Mouse (Mus musculus) liver, embryonic 13.5 days (tissue): ENCODE data around the gene Hivep3. TPM values are rescaled to one million over a fixed set of nuclear protein-coding genes. Genes with fewer than 3 reads are reported as not detected.

Experiments used
- ATAC-seq: fragments of 200-750 bp; cut with Nextera tagmentation; 2 replicates; pipeline ENCODE4 v1.8.0; 2017; ENCODE audit warnings: low read depth, mild to moderate bottlenecking, moderate number of reproducible peaks, moderate library complexity
- DNase-seq: peaks from one replicate; pipeline ENCODE4 v3.0.0; 2022
- H3K27ac ChIP-seq: fragments of 300-500 bp; sonication (generic); 2 replicates; pipeline ENCODE4 v1.5.1; 2015; ENCODE audit warnings: moderate library complexity, mild to moderate bottlenecking, inconsistent platforms
- H3K27me3 ChIP-seq: fragments of 300-500 bp; sonication (generic); 2 replicates; pipeline ENCODE4 v1.6.1; 2015; ENCODE audit warnings: mild to moderate bottlenecking, inconsistent platforms
- H3K36me3 ChIP-seq: fragments of 300-500 bp; sonication (generic); 2 replicates; pipeline ENCODE4 v1.6.1; 2015; ENCODE audit warnings: mild to moderate bottlenecking, inconsistent platforms
- H3K4me1 ChIP-seq: fragments of 300-500 bp; sonication (generic); replicated peaks from 2 replicates; pipeline ENCODE4 v1.6.1; 2015; ENCODE audit warnings: inconsistent platforms
- H3K4me2 ChIP-seq: fragments of 300-500 bp; sonication (generic); 2 replicates; pipeline ENCODE4 v1.6.1; 2015; ENCODE audit warnings: inconsistent platforms, mild to moderate bottlenecking, moderate library complexity
- H3K4me3 ChIP-seq: fragments of 300-500 bp; sonication (generic); replicated peaks from 2 replicates; pipeline ENCODE4 v1.5.1; 2015; ENCODE audit warnings: mild to moderate bottlenecking, inconsistent platforms
- H3K9ac ChIP-seq: fragments of 300-500 bp; sonication (generic); 2 replicates; pipeline ENCODE4 v1.6.1; 2015; ENCODE audit warnings: mild to moderate bottlenecking, inconsistent platforms
- H3K9me3 ChIP-seq: fragments of 300-500 bp; sonication (generic); replicated peaks from 2 replicates; pipeline ENCODE4 v1.6.1; 2016; ENCODE audit warnings: inconsistent platforms
- WGBS: fragments of 180-500 bp; shearing (Covaris S2); methylation state at CpG from one replicate; pipeline ENCODE4 v1.1.7; 2015; ENCODE audit not compliant: insufficient replicate concordance; 5-methylcytosine and 5-hydroxymethylcytosine counted together
- polyA plus RNA-seq: library from polyadenylated mRNA; unstranded; fragments of >200 nt; fragmentation: Nextera tagmentation; extraction: Ambion mirVana; gene quantifications from 2 replicates; pipeline ENCODE4 v1.2.1, GENCODE M21; 2015

Gene Hivep3
- polyA plus RNA-seq, 1 experiment from 2014 or later, result 2.1 TPM

DNA sequence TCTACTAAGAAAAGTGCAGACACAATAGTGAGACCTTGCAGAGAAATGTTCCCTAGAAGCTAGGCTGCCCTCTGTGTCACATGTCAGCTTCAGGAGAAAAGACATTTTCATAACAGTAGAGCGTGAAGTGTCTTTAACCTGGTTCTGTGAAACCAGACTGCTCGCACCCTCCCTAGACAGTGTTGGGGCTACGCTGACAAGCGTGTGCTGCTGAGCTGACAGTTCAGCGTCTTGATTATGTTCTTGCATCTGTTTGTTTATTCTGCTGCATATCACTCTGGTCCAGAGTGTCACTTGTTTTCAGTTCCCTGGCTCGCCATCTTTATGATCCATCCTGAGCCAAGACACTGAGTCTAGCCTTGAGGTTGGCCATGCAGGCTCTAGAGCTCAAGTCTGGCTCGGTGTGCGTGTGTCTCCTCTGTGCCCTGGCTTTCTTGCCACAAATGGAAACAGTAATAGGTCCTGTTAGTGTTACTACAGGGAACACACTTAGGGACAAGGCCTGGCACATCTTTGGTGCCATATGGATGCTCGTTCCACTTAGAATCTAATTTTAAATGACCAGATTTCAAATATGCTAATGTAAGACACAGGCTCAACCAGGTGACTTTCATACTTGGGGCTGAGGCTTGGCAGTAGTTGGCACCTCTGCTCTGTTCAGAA, 28.0 kb downstream of the Hivep3 start:
- no peaks in the 10 kb centered on the region for H3K36me3 ChIP-seq
- WGBS, result 69% methylated on average over 9 of the region's 9 CpGs

DNA sequence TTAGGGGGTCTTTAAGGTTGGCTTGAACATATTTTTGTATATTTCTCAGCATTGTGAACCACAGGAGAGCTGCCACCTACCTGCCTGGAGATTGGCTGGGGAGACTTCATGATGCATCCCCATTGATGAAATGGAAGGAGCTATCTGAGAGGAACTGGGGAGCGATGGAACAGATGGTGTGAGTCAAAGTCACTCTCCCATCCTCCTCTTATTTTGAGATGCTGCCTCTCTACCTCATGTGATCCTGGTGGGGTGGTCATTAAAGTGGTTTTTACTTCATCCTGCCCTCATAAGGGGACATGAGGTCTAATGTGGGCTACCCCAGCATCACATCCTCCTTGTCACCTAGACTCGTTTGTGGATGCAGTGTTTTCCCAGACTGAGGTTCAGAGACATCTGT, 28.6 kb downstream of the Hivep3 start:
- H3K27me3 ChIP-seq, result no peaks in the 10 kb centered on the region
- ATAC-seq, result no peak
- H3K9ac ChIP-seq, result no peak overlapping the region
- no peaks in the 10 kb centered on the region for H3K9me3 ChIP-seq
- H3K4me3 ChIP-seq, result no peak overlapping the region
- no peaks in the 10 kb centered on the region for H3K4me1 ChIP-seq
- DNase-seq, result no peak
- H3K36me3 ChIP-seq, result no peaks in the 10 kb centered on the region
- H3K4me2 ChIP-seq, result no peak overlapping the region
- WGBS, result 51% methylated on average over 2 of the region's 2 CpGs
- no peak overlapping the region for H3K27ac ChIP-seq

More for the DNA sequence above, 28.0 kb downstream of the Hivep3 start:
- no peak for DNase-seq
- Histone ChIP-seq H3K9ac (no peak overlapping the region), H3K27ac (no peak overlapping the region), H3K9me3 (no peaks in the 10 kb centered on the region), H3K4me2 (no peak overlapping the region), H3K4me1 (no peaks in the 10 kb centered on the region), H3K4me3 (no peak overlapping the region), H3K27me3 (no peaks in the 10 kb centered on the region)
- no peak for ATAC-seq

DNA sequence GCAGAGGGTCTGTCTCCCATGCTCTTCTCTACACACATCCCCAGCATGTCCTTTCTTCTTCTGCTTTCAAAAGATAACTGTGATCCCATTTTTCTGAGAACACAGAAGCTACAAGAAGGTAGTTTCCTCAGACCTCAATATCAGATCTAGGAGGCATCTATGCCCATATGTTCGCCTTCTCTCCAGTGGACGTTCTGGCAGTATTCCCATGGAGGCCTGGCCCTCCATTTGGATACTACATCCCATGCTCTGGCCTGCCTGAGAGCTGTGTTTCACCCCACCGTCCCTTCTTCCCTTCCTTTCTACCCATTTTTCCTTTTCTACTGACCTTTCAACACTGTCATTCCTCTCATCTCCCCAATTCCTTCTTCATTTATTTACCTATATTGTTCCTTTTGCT, 34.5 kb downstream of the Hivep3 start:
- Histone ChIP-seq H3K9ac (no peak overlapping the region), H3K27me3 (no peaks in the 10 kb centered on the region), H3K36me3 (no peaks in the 10 kb centered on the region), H3K4me1 (no peaks in the 10 kb centered on the region), H3K27ac (no peak overlapping the region), H3K4me2 (no peak overlapping the region), H3K4me3 (no peak overlapping the region), H3K9me3 (no peaks in the 10 kb centered on the region)
- 54% methylated on average over 3 of the region's 3 CpGs for WGBS
- DNase-seq (no peak), ATAC-seq (no peak)

DNA sequence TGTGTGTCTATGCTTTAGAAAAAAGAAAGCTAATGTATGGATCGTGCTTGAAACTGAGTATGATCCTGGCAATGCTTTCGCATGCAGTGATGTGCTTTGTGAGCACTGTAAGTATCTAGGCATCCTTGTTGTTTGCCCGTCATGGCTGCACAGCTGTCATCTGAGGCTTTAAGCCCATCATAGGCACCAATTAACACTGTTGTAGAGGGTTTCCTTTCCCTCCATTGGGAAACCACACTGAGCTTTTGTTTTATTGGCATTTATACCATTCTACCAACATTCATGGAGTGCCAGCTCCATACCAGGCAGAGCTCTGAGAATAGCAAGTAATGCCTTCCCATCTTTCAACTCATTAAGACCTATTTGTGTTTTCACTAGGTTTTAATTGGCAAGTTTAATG, 42.3 kb downstream of the Hivep3 start:
- Histone ChIP-seq H3K27me3 (no peaks in the 10 kb centered on the region), H3K9me3 (no peaks in the 10 kb centered on the region), H3K9ac (no peak overlapping the region), H3K36me3 (no peaks in the 10 kb centered on the region), H3K4me2 (no peak overlapping the region), H3K4me1 (no peaks in the 10 kb centered on the region), H3K27ac (no peak overlapping the region), H3K4me3 (no peak overlapping the region)
- DNase-seq (no peak), ATAC-seq (no peak)
- WGBS, result 61% methylated on average over 3 of the region's 3 CpGs

DNA sequence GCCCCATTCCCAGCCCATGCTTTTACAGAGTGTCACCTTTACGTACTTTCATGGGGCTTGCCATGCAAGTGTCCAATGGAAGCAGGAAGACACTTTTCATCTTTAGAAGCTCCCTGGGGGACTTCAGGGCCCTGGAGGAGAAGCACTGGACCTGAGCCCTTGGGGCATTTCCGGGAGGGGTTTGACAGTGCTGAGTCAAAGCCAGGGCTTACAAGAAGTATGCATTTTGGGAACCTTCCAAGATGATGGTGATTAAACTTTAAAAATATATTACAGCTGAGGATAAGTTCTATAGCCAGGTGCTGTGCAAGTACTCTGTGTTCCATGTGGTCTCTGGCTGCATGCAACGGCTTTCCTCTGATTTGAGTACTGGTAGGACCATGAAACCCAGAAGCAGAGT, 43.6 kb downstream of the Hivep3 start:
- Histone ChIP-seq H3K36me3 (no peaks in the 10 kb centered on the region), H3K27ac (no peak overlapping the region), H3K9ac (no peak overlapping the region), H3K4me2 (no peak overlapping the region), H3K4me3 (no peak overlapping the region), H3K9me3 (no peaks in the 10 kb centered on the region), H3K27me3 (no peaks in the 10 kb centered on the region), H3K4me1 (no peaks in the 10 kb centered on the region)
- WGBS, result 72% methylated on average over 3 of the region's 3 CpGs
- no peak for ATAC-seq
- no peak for DNase-seq

DNA sequence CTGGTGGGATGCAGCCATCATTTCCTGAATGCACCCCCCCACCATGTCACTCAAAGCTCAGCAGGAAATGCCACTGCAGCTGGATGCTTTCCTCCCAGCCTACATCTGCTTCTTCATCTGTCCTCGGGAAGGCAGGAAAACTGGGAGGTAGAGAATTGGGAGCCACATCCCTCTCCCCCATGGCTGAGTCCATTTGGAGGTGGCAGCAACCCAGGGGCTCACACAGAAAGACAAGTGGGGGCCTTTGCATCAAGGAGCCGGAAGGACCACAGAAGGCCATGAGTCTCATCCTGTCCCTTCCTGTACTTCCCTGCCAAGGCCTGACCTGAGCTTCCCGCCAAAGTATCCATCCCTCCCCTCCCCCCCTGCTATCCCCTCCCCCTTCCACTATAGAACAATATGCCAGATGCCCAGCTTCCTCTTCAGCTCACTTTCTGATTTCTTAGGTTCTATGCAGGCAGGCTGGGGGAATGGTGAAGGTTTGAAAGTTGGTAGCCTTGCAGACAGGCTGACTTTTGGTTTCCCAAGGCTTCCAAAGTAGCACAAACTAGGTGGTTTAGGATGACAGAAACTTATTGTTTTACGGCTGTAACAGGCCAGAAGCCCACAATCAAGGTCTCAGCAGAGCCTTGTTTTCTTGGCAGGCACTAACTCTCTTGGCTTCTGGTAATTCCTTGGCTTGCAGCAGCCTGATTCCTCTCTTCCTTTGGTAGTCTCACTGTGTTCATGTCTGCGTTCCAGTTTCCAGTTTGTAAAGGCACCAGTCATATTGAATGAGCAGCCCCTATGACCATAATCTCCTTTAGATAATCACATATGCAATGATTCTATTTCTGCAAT, 46.2 kb downstream of the Hivep3 start:
- no peaks in the 10 kb centered on the region for H3K36me3 ChIP-seq
- H3K27ac ChIP-seq, result no peak overlapping the region
- H3K4me1 ChIP-seq, result no peaks in the 10 kb centered on the region
- DNase-seq (no peak), ATAC-seq (no peak)
- H3K9ac ChIP-seq, result no peak overlapping the region
- no peak overlapping the region for H3K4me3 ChIP-seq
- H3K27me3 ChIP-seq, result no peaks in the 10 kb centered on the region
- H3K9me3 ChIP-seq, result no peaks in the 10 kb centered on the region
- no peak overlapping the region for H3K4me2 ChIP-seq
- whole genome bisulfite sequencing, result 37% methylated on average over 5 of the region's 5 CpGs

DNA sequence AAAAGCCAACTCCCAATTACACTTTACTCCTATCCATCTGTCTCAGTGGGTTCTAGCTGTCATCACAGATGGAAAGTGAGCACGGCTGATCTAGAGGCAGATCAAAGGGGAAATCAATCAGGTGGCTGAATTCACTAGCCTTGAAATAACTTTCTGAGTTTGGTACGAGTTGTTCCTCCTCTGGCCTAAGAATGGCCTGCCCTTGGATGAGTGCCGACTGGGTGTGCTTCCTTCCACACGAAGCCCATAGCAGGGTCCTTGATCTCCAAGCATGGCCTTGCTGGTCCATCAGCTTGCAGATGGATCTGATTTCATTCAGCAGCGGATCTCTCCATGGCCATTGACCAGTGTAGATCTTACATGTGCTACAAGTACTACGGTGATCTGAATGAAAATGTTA, 47.3 kb downstream of the Hivep3 start:
- Histone ChIP-seq H3K4me1 (no peaks in the 10 kb centered on the region), H3K9me3 (no peaks in the 10 kb centered on the region), H3K27me3 (no peaks in the 10 kb centered on the region), H3K4me3 (no peak overlapping the region), H3K27ac (no peak overlapping the region), H3K36me3 (no peaks in the 10 kb centered on the region), H3K4me2 (no peak overlapping the region), H3K9ac (no peak overlapping the region)
- ATAC-seq (no peak), DNase-seq (no peak)
- 55% methylated on average over 6 of the region's 6 CpGs for WGBS

DNA sequence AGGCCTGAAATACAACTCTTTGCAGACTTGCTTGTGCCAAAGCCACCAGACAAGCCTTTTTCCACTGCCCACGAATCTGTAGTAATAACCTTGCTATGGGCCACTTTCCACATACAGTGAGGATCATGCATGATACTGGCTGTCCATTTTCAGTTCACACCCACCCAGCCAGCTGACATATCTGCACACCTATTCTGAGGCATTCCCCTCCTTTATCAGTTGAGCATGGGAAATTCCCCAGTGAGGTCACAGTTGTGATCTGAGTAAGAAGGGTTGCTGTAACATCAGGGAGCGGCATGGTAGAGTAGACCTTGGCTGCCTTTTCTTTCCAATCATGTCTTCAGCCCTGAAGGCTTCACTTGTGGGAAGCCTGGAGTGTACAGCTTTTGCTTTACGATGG, 51.4 kb downstream of the Hivep3 start:
- Histone ChIP-seq H3K4me1 (no peaks in the 10 kb centered on the region), H3K4me2 (no peak overlapping the region), H3K27me3 (no peaks in the 10 kb centered on the region), H3K27ac (no peak overlapping the region), H3K9ac (no peak overlapping the region), H3K9me3 (no peaks in the 10 kb centered on the region), H3K4me3 (no peak overlapping the region), H3K36me3 (no peaks in the 10 kb centered on the region)
- ATAC-seq (no peak), DNase-seq (no peak)
- 63% methylated on average over 3 of the region's 3 CpGs for WGBS

DNA sequence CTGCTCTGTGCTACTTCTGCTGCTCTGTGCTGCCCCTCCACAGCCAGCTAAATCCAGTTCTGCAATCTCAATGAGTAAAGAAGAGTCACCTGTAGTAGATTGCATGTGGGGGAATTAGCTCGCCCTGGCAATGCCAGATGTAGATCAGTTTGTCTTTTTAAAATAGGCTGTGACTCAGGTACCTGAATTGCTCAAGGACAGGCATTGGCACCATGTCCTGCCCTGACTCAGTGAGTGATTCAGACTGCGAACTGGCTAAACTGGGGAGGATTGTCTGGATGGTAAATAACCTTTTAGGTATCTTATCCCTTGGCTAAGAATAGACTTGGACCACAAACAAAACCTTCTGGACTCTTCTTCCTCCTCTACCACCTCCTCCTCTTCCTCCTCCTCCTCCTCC, 52.7 kb downstream of the Hivep3 start:
- no peaks in the 10 kb centered on the region for H3K27me3 ChIP-seq
- 35% methylated on average over 2 of the region's 2 CpGs for WGBS
- no peaks in the 10 kb centered on the region for H3K36me3 ChIP-seq
- no peaks in the 10 kb centered on the region for H3K9me3 ChIP-seq
- no peak for DNase-seq
- H3K27ac ChIP-seq, result no peak overlapping the region
- H3K4me2 ChIP-seq, result no peak overlapping the region
- H3K9ac ChIP-seq, result no peak overlapping the region
- no peaks in the 10 kb centered on the region for H3K4me1 ChIP-seq
- no peak overlapping the region for H3K4me3 ChIP-seq
- no peak for ATAC-seq

DNA sequence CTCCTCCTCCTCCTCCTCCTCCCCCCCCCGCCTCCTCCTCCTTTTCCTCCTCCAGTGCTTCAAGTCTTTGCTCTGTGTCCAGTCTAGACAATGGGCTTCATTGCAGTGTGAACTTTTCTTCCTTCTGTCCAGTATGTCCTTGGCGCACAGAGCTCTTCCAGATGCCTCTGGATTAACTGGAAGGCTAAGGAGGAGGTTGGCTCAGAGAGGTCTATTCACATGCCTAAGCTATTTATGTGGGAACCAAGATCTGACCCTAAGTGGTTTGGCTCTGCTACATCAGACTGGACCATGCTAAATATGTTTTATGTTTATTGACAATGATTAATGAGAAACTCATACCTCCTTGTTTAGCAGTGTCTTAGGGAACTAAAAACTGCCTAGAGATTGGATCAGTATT, 53.1 kb downstream of the Hivep3 start:
- H3K36me3 ChIP-seq, result no peaks in the 10 kb centered on the region
- no peaks in the 10 kb centered on the region for H3K9me3 ChIP-seq
- H3K4me3 ChIP-seq, result no peak overlapping the region
- H3K4me1 ChIP-seq, result no peaks in the 10 kb centered on the region
- no peaks in the 10 kb centered on the region for H3K27me3 ChIP-seq
- DNase-seq (no peak), ATAC-seq (no peak)
- no peak overlapping the region for H3K4me2 ChIP-seq
- 50% methylated on average over 1 of the region's 2 CpGs for WGBS
- no peak overlapping the region for H3K27ac ChIP-seq
- H3K9ac ChIP-seq, result no peak overlapping the region

DNA sequence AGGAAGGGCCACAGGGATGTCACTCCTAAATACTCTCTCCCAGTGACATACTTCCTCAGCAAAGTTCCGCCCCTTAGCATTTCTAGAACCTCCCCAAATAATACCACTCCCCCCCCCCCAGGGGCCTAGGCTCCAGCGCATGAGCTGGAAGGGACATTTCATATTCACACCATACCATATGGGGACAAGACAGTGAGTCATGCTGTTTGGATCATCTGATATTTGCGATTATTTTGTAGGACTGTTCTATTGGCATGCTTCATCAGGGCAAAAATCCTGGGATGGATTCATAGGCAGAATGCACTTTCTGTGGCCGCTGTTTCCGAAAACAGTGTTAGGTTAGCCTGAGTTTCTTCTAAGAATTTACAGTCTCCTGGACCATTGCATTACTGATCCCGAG, 55.2 kb downstream of the Hivep3 start:
- WGBS, result 69% methylated on average over 6 of the region's 6 CpGs
- H3K9me3 ChIP-seq, result no peaks in the 10 kb centered on the region
- no peak for ATAC-seq

More for the DNA sequence above, 55.2 kb downstream of the Hivep3 start:
- no peak for DNase-seq
- Histone ChIP-seq H3K27ac (no peak overlapping the region), H3K27me3 (no peaks in the 10 kb centered on the region), H3K4me1 (no peaks in the 10 kb centered on the region), H3K36me3 (no peaks in the 10 kb centered on the region), H3K9ac (no peak overlapping the region), H3K4me2 (no peak overlapping the region), H3K4me3 (no peak overlapping the region)
